Comparison of ENCODE assay signal across 27 mouse cellular contexts in the genomic region with DNA sequence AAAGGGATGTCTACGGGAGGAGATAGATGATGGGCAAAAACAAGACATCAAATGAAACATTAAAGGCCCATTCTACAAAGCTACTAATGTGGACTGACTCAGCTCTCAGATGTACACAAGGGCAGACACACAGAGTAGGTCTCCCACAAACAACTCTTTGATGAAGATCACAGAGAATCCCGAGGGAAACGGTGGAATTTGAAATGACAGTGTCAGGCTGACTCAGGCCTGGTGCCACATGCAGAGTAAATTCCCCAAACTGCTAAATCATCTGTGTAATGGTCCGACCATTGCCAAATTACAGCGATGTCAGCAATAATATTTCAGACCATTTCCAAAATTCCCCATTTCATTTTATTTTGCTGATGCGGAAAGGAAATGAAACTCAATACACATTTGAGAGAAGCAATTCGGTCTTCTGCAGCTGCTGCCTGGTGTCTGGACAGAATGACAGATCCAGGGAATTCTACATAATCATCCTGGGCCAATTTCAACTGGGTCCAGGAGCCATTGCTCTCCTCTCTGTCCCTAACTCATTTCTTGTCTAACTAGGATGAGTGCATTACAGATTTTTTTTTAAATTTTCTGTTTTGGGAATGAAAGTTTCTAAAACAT.
DNase-seq lines count a peak whose midpoint lies in the region; ATAC-seq and TF ChIP-seq lines count a peak whose summit lies in the region.
"Had no signal": no experiment of that assay in that cellular context is flagged by ENCODE, and none has a peak within 500 bp of the region (broad histone marks: within the 10 kb centered on the region; RNA-seq: fewer than 3 reads in every experiment).

No protein-coding gene starts in this region.

- no peak overlapping the region for H3ac ChIP-seq in myocyte (ENCODE audit: control insufficient read depth, insufficient read length)

- DNase-seq in gastrocnemius, postnatal 14 days = peak; percentile 16
- DNase-seq in gastrocnemius, postnatal 25 days = no peak
- peak; percentile 1 for DNase-seq in kidney, postnatal 14 days
- peak; percentile 12 for DNase-seq in midbrain, postnatal 0 days (ENCODE audit: low spot score)
- DNase-seq in midbrain, embryonic 14.5 days = no peak
- no peak for DNase-seq in layer of hippocampus, postnatal 25 days (ENCODE audit: extremely low spot score in 1 of 2, low spot score in 1 of 2)
- DNase-seq: adrenal gland, adult 2 months; cerebellum, adult 18-20 months; heart, postnatal 4 days; kidney, adult 2 months; kidney, postnatal 36 days; layer of hippocampus, adult 9-11 months; left cerebral cortex, postnatal 4 days; lung, adult 2 months; retina, postnatal 1 day; right cerebral cortex, postnatal 25 days had no signal

- H3K27ac ChIP-seq in kidney, embryonic 16.5 days (ENCODE audit: low read length) = no peak overlapping the region
- no peak overlapping the region for H3K27ac ChIP-seq in midbrain, postnatal 0 days (ENCODE audit: low read depth, low read length)
- no peak overlapping the region for H3K27ac ChIP-seq in midbrain, embryonic 14.5 days (replicated peaks; ENCODE audit: low read depth, low read length)
- H3K27ac ChIP-seq: embryonic facial prominence, embryonic 15.5 days; forebrain, embryonic 15.5 days; hindbrain, embryonic 14.5 days; left cerebral cortex, adult 2 months; liver, embryonic 12.5 days had no signal

- no peak overlapping the region for H3K4me2 ChIP-seq in kidney, embryonic 16.5 days (replicated peaks; ENCODE audit: low read depth, low read length)
- H3K4me2 ChIP-seq in midbrain, postnatal 0 days (ENCODE audit: low read depth, low read length, poor library complexity, severe bottlenecking) = no peak overlapping the region
- no peak overlapping the region for H3K4me2 ChIP-seq in midbrain, embryonic 14.5 days (ENCODE audit: low read length)
- peak overlapping the region; percentile 83 for H3K4me2 ChIP-seq in myocyte (ENCODE audit: low read depth)
- H3K4me2 ChIP-seq: embryonic facial prominence, embryonic 15.5 days; forebrain, embryonic 15.5 days; hindbrain, embryonic 14.5 days; liver, embryonic 12.5 days; midbrain, embryonic 11.5 days had no signal

- no peak for ATAC-seq in kidney, embryonic 16.5 days (ENCODE audit: low FRiP score, low TSS enrichment)
- no peak for ATAC-seq in midbrain, postnatal 0 days (ENCODE audit: low FRiP score)
- ATAC-seq in midbrain, embryonic 14.5 days (ENCODE audit: low FRiP score, low TSS enrichment) = no peak
- ATAC-seq: forebrain, embryonic 15.5 days; inflammation-experienced regulatory T-cells, adult 6 months; liver, embryonic 12.5 days had no signal

- intact Hi-C loops in gastrocnemius, postnatal 14 days (cut with DNase I; ENCODE audit: low total_unique reads) = no loop called here

- no peak overlapping the region for H3K9ac ChIP-seq in kidney, embryonic 16.5 days (replicated peaks; ENCODE audit: low read length)
- H3K9ac ChIP-seq in midbrain, postnatal 0 days (replicated peaks; ENCODE audit: low read length, poor library complexity, severe bottlenecking) = no peak overlapping the region
- no peak overlapping the region for H3K9ac ChIP-seq in midbrain, embryonic 14.5 days (replicated peaks; ENCODE audit: low read length)
- H3K9ac ChIP-seq: embryonic facial prominence, embryonic 15.5 days; forebrain, embryonic 15.5 days; hindbrain, embryonic 14.5 days; liver, embryonic 12.5 days had no signal

- H3K9me3 ChIP-seq in kidney, embryonic 16.5 days (ENCODE audit: low read length) = no peaks in the 10 kb centered on the region
- H3K9me3 ChIP-seq in midbrain, postnatal 0 days (ENCODE audit: low read length) = no peaks in the 10 kb centered on the region
- no peaks in the 10 kb centered on the region for H3K9me3 ChIP-seq in midbrain, embryonic 14.5 days (ENCODE audit: control insufficient read depth, low read length)
- H3K9me3 ChIP-seq: embryonic facial prominence, embryonic 15.5 days; forebrain, embryonic 15.5 days; G1E; liver, embryonic 12.5 days had no signal

- H3K27me3 ChIP-seq in kidney, embryonic 16.5 days (ENCODE audit: insufficient read depth, low read length) = no peaks in the 10 kb centered on the region
- H3K27me3 ChIP-seq in midbrain, postnatal 0 days (ENCODE audit: insufficient read depth, low read length) = no peaks in the 10 kb centered on the region
- no peaks in the 10 kb centered on the region for H3K27me3 ChIP-seq in midbrain, embryonic 14.5 days (ENCODE audit: control insufficient read depth, insufficient read depth, low read length)
- H3K27me3 ChIP-seq in myocyte (ENCODE audit: control insufficient read depth, insufficient read depth, insufficient read length) = no peaks in the 10 kb centered on the region
- H3K27me3 ChIP-seq: CH12.LX; embryonic facial prominence, embryonic 15.5 days; forebrain, embryonic 15.5 days; liver, embryonic 12.5 days had no signal

- H3K4me3 ChIP-seq in kidney, embryonic 16.5 days (ENCODE audit: low read length) = no peak overlapping the region
- no peak overlapping the region for H3K4me3 ChIP-seq in midbrain, postnatal 0 days (ENCODE audit: low read depth, low read length)
- H3K4me3 ChIP-seq in midbrain, embryonic 14.5 days (replicated peaks; ENCODE audit: low read depth, low read length) = no peak overlapping the region
- H3K4me3 ChIP-seq in myocyte = no peak overlapping the region
- H3K4me3 ChIP-seq: embryonic facial prominence, embryonic 15.5 days; forebrain, embryonic 15.5 days; left cerebral cortex, adult 2 months; liver, embryonic 12.5 days had no signal

- WGBS in kidney, embryonic 16.5 days = 45% methylated on average over 7 of the region's 7 CpGs
- 72% methylated on average over 7 of the region's 7 CpGs for WGBS in midbrain, postnatal 0 days
- 85% methylated on average over 7 of the region's 7 CpGs for WGBS in midbrain, embryonic 14.5 days

- H3K79me2 ChIP-seq in myocyte (ENCODE audit: control insufficient read depth, insufficient read depth) = no peaks in the 10 kb centered on the region

- TF ChIP-seq CTCF in midbrain, postnatal 0 days (IDR thresholded peaks at IDR 0.05) = no peak

- 0 out of 2 replicates have a peak, but pooled peaks cover 2% of the 10 kb centered on the region for H3K4me1 ChIP-seq in kidney, embryonic 16.5 days (ENCODE audit: insufficient read depth, low read length)
- no peaks in the 10 kb centered on the region for H3K4me1 ChIP-seq in midbrain, postnatal 0 days (ENCODE audit: insufficient read depth, low read length)
- H3K4me1 ChIP-seq in midbrain, embryonic 14.5 days (ENCODE audit: control insufficient read depth, insufficient read depth, low read length) = no peaks in the 10 kb centered on the region
- H3K4me1 ChIP-seq: embryonic facial prominence, embryonic 15.5 days; forebrain, embryonic 15.5 days; liver, embryonic 12.5 days had no signal

- no peaks in the 10 kb centered on the region for H3K36me3 ChIP-seq in kidney, embryonic 16.5 days (ENCODE audit: insufficient read depth, low read length)
- no peaks in the 10 kb centered on the region for H3K36me3 ChIP-seq in midbrain, postnatal 0 days (ENCODE audit: insufficient read depth, low read length)
- H3K36me3 ChIP-seq in midbrain, embryonic 14.5 days (ENCODE audit: control insufficient read depth, insufficient read depth, low read length) = no peaks in the 10 kb centered on the region
- H3K36me3 ChIP-seq in myocyte (ENCODE audit: control insufficient read depth, insufficient read depth) = no peaks in the 10 kb centered on the region
- H3K36me3 ChIP-seq: embryonic facial prominence, embryonic 15.5 days; forebrain, embryonic 15.5 days; G1E; liver, embryonic 12.5 days had no signal

- TF ChIP-seq POLR2A in myocyte (IDR thresholded peaks at IDR 0.05; ENCODE audit: insufficient read length, low read depth) = no peak

TF ChIP-seq in myocyte, 11 proteins besides CTCF, POLR2A, EP300 and RAD21:
- peak; percentile 85 to 89 (median 88) for TF ChIP-seq MYOD1 (IDR thresholded peaks at IDR 0.05; ENCODE audit: control insufficient read depth in 1 of 3, insufficient read length in 2 of 3, low read depth in 2 of 3)
- TF ChIP-seq SRF (IDR thresholded peaks at IDR 0.05; ENCODE audit: control insufficient read depth, insufficient read length, low read depth) = no peak
- peak in 1 of 3 experiments; percentile 6 for TF ChIP-seq MYOG (IDR thresholded peaks at IDR 0.05; ENCODE audit: control insufficient read depth in 1 of 3, insufficient read depth in 1 of 3, insufficient read length in 2 of 3, low read depth in 2 of 3)
- TF ChIP-seq USF1 (IDR thresholded peaks at IDR 0.05; ENCODE audit: low read depth) = no peak
- TF ChIP-seq TCF12 (IDR thresholded peaks at IDR 0.05; ENCODE audit: insufficient read depth, poor library complexity, severe bottlenecking) = peak; percentile 14
- TF ChIP-seq REST (IDR thresholded peaks at IDR 0.05; ENCODE audit: insufficient read depth, insufficient read length) = no peak
- no peak for TF ChIP-seq CEBPB (IDR thresholded peaks at IDR 0.05; ENCODE audit: insufficient read depth, poor library complexity, severe bottlenecking)
- no peak for TF ChIP-seq TCF3 (IDR thresholded peaks at IDR 0.05; ENCODE audit: insufficient read length, low read depth)
- TF ChIP-seq POLR2AphosphoS2 (IDR thresholded peaks at IDR 0.05; ENCODE audit: insufficient read length, low read depth) = no peak
- TF ChIP-seq E2F4 (IDR thresholded peaks at IDR 0.05; ENCODE audit: insufficient read depth) = no peak
- no peak for TF ChIP-seq MAX (IDR thresholded peaks at IDR 0.05; ENCODE audit: low read depth)

Comparison
In these comparisons a context has a peak if more than half of its experiments do, and no peak if none do; other contexts are left out.
1. DNase-seq: peak in gastrocnemius, postnatal 14 days (single experiment), kidney, postnatal 14 days (single experiment) and midbrain, postnatal 0 days (single experiment); none in gastrocnemius, postnatal 25 days (single experiment), midbrain, embryonic 14.5 days (single experiment) and layer of hippocampus, postnatal 25 days (0 of 2).